Mouse (Mus musculus): ENCODE measurements around the gene Fbxw2.
"Not testable (repeated sequence)": the region's sequence is repeated elsewhere in the genome, so short reads cannot be mapped to it uniquely, and the experiment has no call there.

Fbxw2 gene

DNA sequence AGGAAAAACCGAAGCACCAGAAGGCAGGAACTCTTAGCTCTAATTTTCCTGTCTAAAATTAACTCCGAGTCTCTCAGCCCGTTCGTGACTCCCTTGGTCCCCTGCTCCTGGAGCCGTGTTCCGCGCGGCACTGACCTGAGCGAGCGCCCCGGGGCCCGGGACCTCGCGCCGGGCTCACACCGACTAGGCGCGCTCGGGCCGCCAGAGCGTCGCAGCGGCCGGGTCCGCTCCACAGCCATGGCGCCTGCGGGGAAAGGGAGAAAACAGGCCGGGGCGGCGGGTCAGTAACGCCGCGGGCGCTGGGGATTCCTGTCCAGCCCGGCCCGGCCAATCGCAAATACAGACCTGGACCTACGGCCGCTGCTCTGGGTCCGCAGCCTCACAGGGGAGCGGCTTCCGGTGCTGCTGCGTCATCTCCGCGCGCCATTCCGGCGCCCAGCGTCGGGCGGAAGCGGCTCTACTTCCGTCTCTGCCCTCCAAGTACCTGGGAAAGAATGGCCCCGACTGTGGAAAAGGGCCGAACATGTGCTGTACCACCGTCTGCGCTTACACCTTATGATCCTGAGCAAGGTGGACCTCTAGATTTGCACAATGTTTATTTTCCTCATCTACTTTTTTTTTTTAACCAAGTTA lies at the start of gene Fbxw2:
TSS of gene Fbxw2 (minus strand) at position 485 of the 633 bp plus-strand sequence.
- peak; percentile 95 for DNase-seq (ENCODE audit: low spot score)

GRCm38 (mm10) chr2:34874816-34875345 lies 48.8 kb upstream of the Fbxw2 start, which contains the start of gene Psmd5:
Gene Psmd5, minus strand, starts transcription at chr2:34874968.
- peak; percentile 13 for DNase-seq (ENCODE audit: low spot score)

DNA sequence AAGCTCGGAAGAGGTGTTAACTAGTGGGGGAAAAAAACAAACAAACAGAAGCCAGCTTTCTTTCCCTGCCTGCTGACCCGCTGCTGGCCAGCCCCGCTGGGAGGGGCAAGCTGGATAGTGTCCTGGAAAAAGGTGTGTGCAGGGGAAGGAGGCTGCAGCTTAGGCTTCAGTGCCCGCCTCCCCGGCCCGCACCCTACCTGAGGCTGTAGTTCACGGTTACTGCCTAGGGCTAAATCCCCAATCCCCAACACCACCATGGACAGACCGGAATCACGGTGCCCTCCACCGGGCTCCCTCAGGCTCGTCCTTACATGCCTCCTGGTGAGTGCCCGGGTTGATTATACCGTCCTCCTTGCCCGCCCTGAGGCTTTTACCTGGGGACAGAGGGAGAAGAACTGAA lies 48.2 kb upstream of the Fbxw2 start, which contains the start of gene Cutal:
TSS of gene Cutal (plus strand) at position 126 of the 400 bp plus-strand sequence.
- peak; percentile 9 for DNase-seq (ENCODE audit: low spot score)

- DNase-seq (ENCODE audit: low spot score): peak; percentile 100
Measured at GRCm38 (mm10) chr2:34870520-34871474, 44.7 kb upstream of the Fbxw2 start.

DNA sequence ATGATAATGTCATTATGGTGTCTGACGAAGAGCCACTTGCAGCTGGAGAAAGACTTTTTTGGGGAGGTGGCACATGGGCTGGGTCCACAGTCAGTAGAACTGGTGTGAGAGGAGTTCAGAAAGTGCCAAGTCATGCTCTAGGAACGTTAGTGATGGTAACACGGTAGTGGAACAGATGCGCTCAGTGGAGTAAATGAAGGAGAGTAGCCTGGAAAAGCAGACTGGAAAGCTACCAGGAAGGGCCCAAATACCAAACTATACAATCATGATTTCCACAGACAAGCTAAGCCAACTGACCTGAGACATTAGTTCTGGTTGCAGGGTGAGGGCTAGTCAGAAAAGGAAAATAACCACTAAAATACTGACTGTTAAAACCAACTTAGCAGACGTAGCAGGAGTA lies 43.6 kb upstream of the Fbxw2 start:
- peak; percentile 3 for DNase-seq (ENCODE audit: low spot score)

GRCm38 (mm10) chr2:34857728-34858127 lies 31.6 kb upstream of the Fbxw2 start:
- DNase-seq (ENCODE audit: low spot score): no peak

- peak; percentile 11 for DNase-seq (ENCODE audit: low spot score)
Measured at GRCm38 (mm10) chr2:34855265-34855664, 29.2 kb upstream of the Fbxw2 start.

GRCm38 (mm10) chr2:34847702-34848101 lies 21.6 kb upstream of the Fbxw2 start:
- DNase-seq (ENCODE audit: low spot score): no peak

GRCm38 (mm10) chr2:34843211-34843939 lies 17.3 kb upstream of the Fbxw2 start:
- no peak for DNase-seq (ENCODE audit: low spot score)

DNA sequence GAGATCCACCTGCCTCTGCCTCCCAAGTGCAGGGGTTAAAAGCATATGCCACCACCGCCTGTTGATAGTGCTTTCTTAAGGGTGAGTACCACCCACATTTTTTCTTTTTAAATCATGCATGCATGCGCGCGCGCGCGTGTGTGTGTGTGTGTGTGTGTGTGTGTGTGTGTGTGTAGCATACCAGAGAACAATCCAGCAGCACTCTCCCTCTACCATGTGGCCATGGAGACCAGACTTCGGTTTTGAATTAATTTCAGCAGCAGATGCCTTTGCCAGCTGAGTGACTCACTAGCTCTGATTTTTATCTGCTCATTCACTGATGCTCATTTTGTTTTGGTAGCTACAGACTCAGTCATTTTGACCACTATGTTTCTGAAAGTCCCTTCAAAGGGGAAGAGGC lies 15.6 kb upstream of the Fbxw2 start:
- no peak for DNase-seq (ENCODE audit: low spot score)

- not testable (repeated sequence) for DNase-seq (ENCODE audit: low spot score)
Measured at GRCm38 (mm10) chr2:34840143-34840542, 14.0 kb upstream of the Fbxw2 start.

DNA sequence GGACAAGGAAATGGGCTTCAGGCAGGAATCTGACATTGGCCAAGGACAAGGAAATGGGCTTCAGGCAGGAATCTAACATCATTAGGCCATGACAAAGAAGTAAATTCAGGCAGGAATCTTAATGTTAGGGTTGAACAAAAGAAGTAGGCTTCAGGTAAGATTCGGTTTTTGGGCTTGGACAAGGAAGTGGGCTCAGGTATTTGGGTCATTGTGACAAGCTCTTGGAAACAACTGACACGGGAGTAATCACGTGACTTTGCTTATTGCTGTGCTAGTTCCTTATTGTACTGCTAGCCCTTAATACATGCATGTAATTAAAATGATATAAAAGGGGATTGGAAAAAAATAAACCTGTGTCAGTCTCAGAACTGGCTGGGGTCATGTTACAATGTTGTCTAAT lies 9.6 kb upstream of the Fbxw2 start:
- no peak for DNase-seq (ENCODE audit: low spot score)

DNA sequence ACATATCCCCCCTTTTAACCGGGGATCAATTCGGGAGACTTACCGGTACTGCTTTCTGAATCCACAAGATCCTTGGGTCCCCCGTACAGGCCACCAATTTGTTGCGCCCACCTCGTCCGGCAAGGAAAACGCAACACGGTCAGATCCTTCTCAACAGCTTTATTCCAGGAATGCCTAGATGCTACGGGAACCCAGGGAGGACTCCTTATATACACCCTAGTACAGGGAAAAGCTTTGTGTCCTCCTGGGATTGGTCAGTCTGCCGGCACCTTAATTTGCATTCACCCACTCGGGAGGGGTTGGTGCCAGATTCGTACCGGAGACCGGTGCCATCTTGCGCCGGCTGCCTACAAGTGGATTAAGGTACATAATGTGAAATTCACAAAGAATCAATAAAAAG lies 7.5 kb upstream of the Fbxw2 start:
- no peak for DNase-seq (ENCODE audit: low spot score)

DNA sequence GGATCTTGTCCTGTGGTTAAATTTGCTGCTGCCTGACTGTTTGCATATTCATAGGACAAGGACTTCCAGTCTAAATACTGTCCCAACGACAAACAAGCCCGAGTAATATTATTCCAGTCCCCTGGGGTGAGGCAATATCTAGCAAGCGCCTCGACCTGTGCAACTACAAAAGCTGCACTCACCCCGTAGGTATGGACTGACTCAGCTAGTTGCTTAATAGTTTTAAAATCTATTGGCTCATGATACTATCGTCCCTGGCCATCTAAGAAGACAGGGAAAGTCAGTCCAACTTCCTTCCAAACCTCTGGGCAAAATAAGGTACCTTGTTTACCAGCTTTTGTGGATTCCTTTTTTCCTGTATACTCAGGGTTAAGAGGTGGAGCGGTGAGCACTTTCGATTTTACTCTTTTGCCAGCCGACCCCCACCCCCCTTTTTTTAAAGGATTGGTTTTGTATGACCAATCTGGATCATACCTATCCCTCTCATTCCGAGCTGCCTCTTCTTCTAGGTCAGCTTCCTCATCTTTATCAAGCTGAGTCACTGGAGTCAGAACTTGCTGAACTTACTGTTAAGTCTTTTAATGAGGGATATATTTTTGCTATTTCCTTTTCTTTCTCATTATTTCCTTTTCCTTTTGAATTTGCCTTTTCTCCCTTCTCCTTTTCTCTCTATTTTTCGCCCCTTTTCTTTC lies 6.8 kb upstream of the Fbxw2 start, which contains the start of gene Gm34653:
TSS of gene Gm34653 (plus strand) at position 242 of the 692 bp plus-strand sequence.
- DNase-seq (ENCODE audit: low spot score): not testable (repeated sequence)

- not testable (repeated sequence) for DNase-seq (ENCODE audit: low spot score)
Measured at GRCm38 (mm10) chr2:34830066-34830465, 4.0 kb upstream of the Fbxw2 start.

- DNase-seq (ENCODE audit: low spot score): no peak
Measured at GRCm38 (mm10) chr2:34828026-34828425, 1.9 kb upstream of the Fbxw2 start.

DNA sequence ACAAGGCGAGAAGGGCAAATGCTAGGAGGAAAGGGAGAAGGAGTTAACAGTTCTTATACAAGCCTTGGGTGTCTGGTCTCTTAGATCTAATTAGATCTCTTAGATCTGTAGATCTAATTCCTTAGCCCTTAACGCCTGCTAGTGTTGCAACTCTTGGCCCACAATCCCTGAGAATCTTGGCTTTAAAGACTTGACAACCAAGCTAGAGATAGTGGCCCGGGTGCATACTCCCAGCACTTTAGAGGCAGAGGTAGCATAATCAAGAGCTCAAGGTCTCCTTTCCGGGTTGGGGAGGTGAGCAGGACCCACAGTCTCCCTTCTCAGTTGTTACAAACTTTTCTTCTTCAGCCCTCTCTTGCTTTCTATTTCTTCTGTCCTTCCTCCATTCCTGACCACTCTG lies 1.5 kb upstream of the Fbxw2 start:
- no peak for DNase-seq (ENCODE audit: low spot score)

- DNase-seq (ENCODE audit: low spot score): no peak
Measured at GRCm38 (mm10) chr2:34826460-34827231, 535 bp upstream of the Fbxw2 start.

DNA sequence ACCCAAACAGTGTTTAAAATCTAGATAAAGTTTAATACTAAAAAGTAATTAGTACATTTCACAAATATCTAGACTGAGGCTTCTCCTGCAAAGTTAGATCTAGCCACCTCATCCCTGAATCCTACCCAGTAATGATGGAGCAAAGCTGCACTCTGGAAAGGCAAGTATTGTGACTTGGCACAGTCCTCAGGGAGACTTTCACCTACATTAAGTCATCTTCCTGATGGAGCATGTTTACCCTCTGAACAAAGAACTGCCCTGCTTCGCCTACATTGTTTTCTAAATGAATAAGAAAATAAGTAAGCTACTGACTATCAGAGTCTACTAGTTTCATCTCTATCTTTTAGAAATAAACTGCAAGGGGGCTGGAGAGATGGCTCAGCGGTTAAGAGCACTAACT lies 7.6 kb downstream of the Fbxw2 start:
- no peak for DNase-seq (ENCODE audit: low spot score)

- not testable (repeated sequence) for DNase-seq (ENCODE audit: low spot score)
Measured at GRCm38 (mm10) chr2:34815893-34816292, 10.2 kb downstream of the Fbxw2 start.

- no peak for DNase-seq (ENCODE audit: low spot score)
Measured at GRCm38 (mm10) chr2:34812706-34813105, 13.4 kb downstream of the Fbxw2 start.
